Mouse (Mus musculus) urinary bladder, adult 2 months (tissue): ENCODE measurements around the gene Arhgef1. TPM values are rescaled to one million over a fixed set of nuclear protein-coding genes. Genes with fewer than 3 reads are reported as not detected.
A peak's percentile ranks its signal among the peaks of the same experiment; 100 is the strongest.
"Not testable (repeated sequence)": the region's sequence is repeated elsewhere in the genome, so short reads cannot be mapped to it uniquely, and the experiment has no call there.

ENCODE experiments used
- DNase-seq: peaks from one replicate; pipeline ENCODE4 v3.0.0; 2022; ENCODE audit warnings: low spot score
- polyA plus RNA-seq: library from polyadenylated mRNA; depleted of rRNA; stranded (reverse); fragments of >200 nt; gene quantifications from 2 replicates; pipeline ENCODE4 v1.2.3, GENCODE M21; 2012

Arhgef1 gene
- polyA plus RNA-seq, 1 experiment: 180 TPM

GRCm38 (mm10) chr7:24890281-24891216 lies 12.2 kb upstream of the Arhgef1 start:
- no peak for DNase-seq

- no peak for DNase-seq
Observed at GRCm38 (mm10) chr7:24891241-24892124, 11.2 kb upstream of the Arhgef1 start.

- no peak for DNase-seq
Observed at GRCm38 (mm10) chr7:24892125-24892583, 10.6 kb upstream of the Arhgef1 start.

GRCm38 (mm10) chr7:24895749-24896148 lies 7.0 kb upstream of the Arhgef1 start:
- DNase-seq: not testable (repeated sequence)

GRCm38 (mm10) chr7:24896269-24896668 lies 6.4 kb upstream of the Arhgef1 start:
- no peak for DNase-seq

- DNase-seq: no peak
Observed at GRCm38 (mm10) chr7:24897224-24897623, 5.5 kb upstream of the Arhgef1 start, which contains the start of gene Cd79a. TSS of gene Cd79a (plus strand) at chr7:24897381.

- DNase-seq: no peak
Observed at GRCm38 (mm10) chr7:24897959-24898358, 4.8 kb upstream of the Arhgef1 start.

GRCm38 (mm10) chr7:24901114-24901513 lies 1.6 kb upstream of the Arhgef1 start:
- DNase-seq: no peak

GRCm38 (mm10) chr7:24901842-24902241 lies 870 bp upstream of the Arhgef1 start:
- DNase-seq: no peak

GRCm38 (mm10) chr7:24902264-24902629 lies 465 bp upstream of the Arhgef1 start:
- DNase-seq: no peak

GRCm38 (mm10) chr7:24903444-24903825 lies 723 bp downstream of the Arhgef1 start:
- no peak for DNase-seq

GRCm38 (mm10) chr7:24904070-24904483 lies 1.4 kb downstream of the Arhgef1 start:
- peak; percentile 85 for DNase-seq

- no peak for DNase-seq
Observed at GRCm38 (mm10) chr7:24904936-24905335, 2.2 kb downstream of the Arhgef1 start.

- DNase-seq: no peak
Observed at GRCm38 (mm10) chr7:24906551-24906950, 3.8 kb downstream of the Arhgef1 start.

GRCm38 (mm10) chr7:24907211-24907748 lies 4.6 kb downstream of the Arhgef1 start:
- DNase-seq: no peak

- DNase-seq: no peak
Observed at GRCm38 (mm10) chr7:24912480-24912879, 9.8 kb downstream of the Arhgef1 start.

- DNase-seq: no peak
Observed at GRCm38 (mm10) chr7:24918763-24919323, 16.1 kb downstream of the Arhgef1 start.

GRCm38 (mm10) chr7:24919728-24920127 lies 17.0 kb downstream of the Arhgef1 start:
- no peak for DNase-seq

GRCm38 (mm10) chr7:24930475-24930874 lies 27.8 kb downstream of the Arhgef1 start:
- no peak for DNase-seq

GRCm38 (mm10) chr7:24931651-24932050 lies 28.9 kb downstream of the Arhgef1 start:
- no peak for DNase-seq

GRCm38 (mm10) chr7:24943641-24944040 lies 40.9 kb downstream of the Arhgef1 start:
- no peak for DNase-seq
